Mouse (Mus musculus) left cerebral cortex, postnatal 10 days (tissue): Measurements from ENCODE around the gene Rnh1. TPM values are rescaled to one million over a fixed set of nuclear protein-coding genes. Genes with fewer than 3 reads are reported as not detected.
A peak's percentile ranks its signal among the peaks of the same experiment; 100 is the strongest.

ENCODE experiments used
- DNase-seq, 2 experiments: peaks; one replicate each; pipeline ENCODE4 v3.0.0; 2021 to 2022; ENCODE audit warnings: low spot score in 2 of 2, mixed read lengths in 1 of 2; ENCODE audit errors: extremely low spot score in 1 of 2
- intact Hi-C: fragments of 180-260 bp; cut with DNase I; formaldehyde crosslinking; loops from one replicate; pipeline ENCODE4 v1.15.1; 2025
- total RNA-seq, 2 experiments: library from RNA; stranded (reverse); gene quantifications; 2 replicates each; pipeline ENCODE4 v1.2.3; 2021

Rnh1 gene
- total RNA-seq, 2 experiments from 2014 or later = 20.8 TPM

GRCm38 (mm10) chr7:141209526-141209925 is 36.9 kb upstream of the Rnh1 start:
- intact Hi-C loops = no loop called here
- DNase-seq = no peak

GRCm38 (mm10) chr7:141206182-141206937 is 33.7 kb upstream of the Rnh1 start:
- intact Hi-C loops = no loop called here
- no peak for DNase-seq

- intact Hi-C loops = no loop called here
- no peak for DNase-seq
These were observed 32.8 kb upstream of the Rnh1 start for GRCm38 (mm10) chr7:141205504-141205903.

GRCm38 (mm10) chr7:141204546-141204945 is 31.9 kb upstream of the Rnh1 start:
- no peak for DNase-seq
- intact Hi-C loops = no loop called here

GRCm38 (mm10) chr7:141198121-141198520 is 25.5 kb upstream of the Rnh1 start:
- DNase-seq = no peak
- intact Hi-C loops = no loop called here

- no peak for DNase-seq
- intact Hi-C loops = no loop called here
These were observed 24.1 kb upstream of the Rnh1 start for GRCm38 (mm10) chr7:141196619-141197282.

GRCm38 (mm10) chr7:141195754-141196153 is 23.1 kb upstream of the Rnh1 start:
- no peak for DNase-seq
- intact Hi-C loops = no loop called here

- DNase-seq = peak; percentile 88 to 95
- intact Hi-C loops = no loop called here
These were observed 22.2 kb upstream of the Rnh1 start for GRCm38 (mm10) chr7:141194830-141195229.

GRCm38 (mm10) chr7:141194409-141194808 is 21.8 kb upstream of the Rnh1 start:
- intact Hi-C loops = no loop called here
- no peak for DNase-seq

GRCm38 (mm10) chr7:141193948-141194347 is 21.3 kb upstream of the Rnh1 start, which contains the start of the genes Hras and Lrrc56:
Hras (minus strand) TSS chr7:141194005.
Lrrc56 (plus strand) TSS chr7:141194157.
- peak; percentile 98 to 99 for DNase-seq
- intact Hi-C loops = no loop called here

- DNase-seq = peak in 1 of 2 experiments; percentile 66
- intact Hi-C loops = no loop called here
These were observed 20.7 kb upstream of the Rnh1 start for GRCm38 (mm10) chr7:141193348-141193856.

GRCm38 (mm10) chr7:141192776-141193347 is 20.2 kb upstream of the Rnh1 start:
- intact Hi-C loops = no loop called here
- DNase-seq = no peak

GRCm38 (mm10) chr7:141191796-141192685 is 19.4 kb upstream of the Rnh1 start:
- DNase-seq = peak in 1 of 2 experiments; percentile 42
- intact Hi-C loops = no loop called here

GRCm38 (mm10) chr7:141191036-141191435 is 18.4 kb upstream of the Rnh1 start:
- DNase-seq = peak in 1 of 2 experiments; percentile 46
- intact Hi-C loops = no loop called here

- no peak for DNase-seq
- intact Hi-C loops = no loop called here
These were observed 17.6 kb upstream of the Rnh1 start for GRCm38 (mm10) chr7:141190220-141190619.

- no peak for DNase-seq
- intact Hi-C loops = no loop called here
These were observed 16.1 kb upstream of the Rnh1 start for GRCm38 (mm10) chr7:141188733-141189132.

GRCm38 (mm10) chr7:141188194-141188593 is 15.5 kb upstream of the Rnh1 start:
- intact Hi-C loops = no loop called here
- DNase-seq = no peak

GRCm38 (mm10) chr7:141176173-141176572 is 3.5 kb upstream of the Rnh1 start:
- intact Hi-C loops = loop anchor here (5.0 kb wide), 1 partner anchor 269 kb away; no protein-coding TSS in a partner anchor
- peak; percentile 87 to 88 for DNase-seq

- no peak for DNase-seq
- intact Hi-C loops = loop anchor here (5.0 kb wide), 1 partner anchor 268 kb away; no protein-coding TSS in a partner anchor
These were observed 2.4 kb upstream of the Rnh1 start for GRCm38 (mm10) chr7:141175068-141175467.
